Mouse (Mus musculus) brown adipose tissue, adult 24 weeks (tissue): ENCODE results near the gene Gm49333. TPM values are rescaled to one million over a fixed set of nuclear protein-coding genes. Genes with fewer than 3 reads are reported as not detected.
"Not testable (repeated sequence)": the region's sequence is repeated elsewhere in the genome, so short reads cannot be mapped to it uniquely, and the experiment has no call there.

Experiments
- H3K27ac ChIP-seq: fragments of 200-500 bp; replicated peaks from 2 replicates; pipeline ENCODE4 v1.5.1; 2012; ENCODE audit warnings: low read depth, mild to moderate bottlenecking, low read length
- H3K4me1 ChIP-seq: fragments of 200-500 bp; 2 replicates; pipeline ENCODE4 v1.6.1; 2012; ENCODE audit warnings: low read length, mixed read lengths; ENCODE audit not compliant: control insufficient read depth, insufficient read depth, insufficient read length
- H3K4me3 ChIP-seq: fragments of 200-500 bp; 2 replicates; pipeline ENCODE4 v1.5.1; 2012; ENCODE audit warnings: low read depth, mild to moderate bottlenecking, low read length, moderate library complexity; ENCODE audit not compliant: insufficient read depth
- polyA plus RNA-seq: library from polyadenylated mRNA; stranded (reverse); fragments of >200 nt; gene quantifications from 2 replicates; pipeline ENCODE4 v1.2.4, GENCODE M21; 2012; ENCODE audit not compliant: missing spikeins, insufficient read depth, insufficient read length

Gene Gm49333
- polyA plus RNA-seq, 1 experiment, result not detected

DNA sequence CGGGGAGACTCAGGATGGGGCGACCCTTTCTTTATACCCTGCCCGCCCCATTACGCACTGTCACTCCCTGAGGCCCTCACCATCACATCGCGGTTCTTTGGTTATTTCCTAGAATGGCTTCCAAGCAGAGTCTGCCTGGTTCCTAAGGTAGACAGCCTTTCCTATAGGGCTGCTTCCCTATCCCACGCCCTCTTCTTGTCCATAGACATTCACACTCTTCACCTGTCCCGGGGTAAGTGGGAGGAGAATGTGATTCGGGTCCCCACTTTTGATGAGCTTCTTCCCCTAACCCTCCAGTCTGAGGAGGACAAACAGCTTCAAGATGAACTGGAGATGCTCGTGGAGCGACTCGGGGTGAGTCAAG, 40.5 kb downstream of the Gm49333 start:
- Histone ChIP-seq H3K4me1 (no peaks in the 10 kb centered on the region), H3K4me3 (peak overlapping the region; percentile 73), H3K27ac (peak overlapping the region; percentile 71)

- Histone ChIP-seq H3K4me1 (no peaks in the 10 kb centered on the region), H3K4me3 (no peak overlapping the region), H3K27ac (no peak overlapping the region)
These were observed 41.9 kb downstream of the Gm49333 start for GRCm38 (mm10) chr16:20653315-20653714.

DNA sequence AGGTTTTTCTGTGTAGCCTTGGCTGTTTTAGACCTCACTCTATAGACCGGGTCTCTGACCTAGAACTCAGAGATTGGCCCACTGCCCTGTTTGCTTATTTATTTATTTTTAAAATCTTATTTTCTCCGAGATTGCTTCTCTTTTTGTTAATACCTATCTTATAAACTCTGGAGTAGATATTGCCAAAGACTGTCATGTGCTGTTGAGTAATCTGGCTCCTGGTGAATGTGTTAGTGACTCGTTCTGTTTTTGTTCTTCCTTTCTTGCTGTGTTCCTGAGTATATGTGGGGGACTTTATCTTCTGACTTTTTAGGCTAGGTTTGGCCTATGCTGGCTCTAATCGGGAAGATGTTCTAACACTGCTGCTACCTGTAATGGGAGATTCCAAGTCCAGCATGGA, 46.3 kb downstream of the Gm49333 start:
- H3K4me1 ChIP-seq, result no peaks in the 10 kb centered on the region
- H3K4me3 ChIP-seq, result no peak overlapping the region
- no peak overlapping the region for H3K27ac ChIP-seq

GRCm38 (mm10) chr16:20668013-20668412, 56.6 kb downstream of the Gm49333 start, which contains the start of gene Eif4g1:
TSS of gene Eif4g1 (plus strand) at chr16:20668313.
- H3K4me3 ChIP-seq, H3K27ac ChIP-seq, H3K4me1 ChIP-seq: not testable (repeated sequence)

DNA sequence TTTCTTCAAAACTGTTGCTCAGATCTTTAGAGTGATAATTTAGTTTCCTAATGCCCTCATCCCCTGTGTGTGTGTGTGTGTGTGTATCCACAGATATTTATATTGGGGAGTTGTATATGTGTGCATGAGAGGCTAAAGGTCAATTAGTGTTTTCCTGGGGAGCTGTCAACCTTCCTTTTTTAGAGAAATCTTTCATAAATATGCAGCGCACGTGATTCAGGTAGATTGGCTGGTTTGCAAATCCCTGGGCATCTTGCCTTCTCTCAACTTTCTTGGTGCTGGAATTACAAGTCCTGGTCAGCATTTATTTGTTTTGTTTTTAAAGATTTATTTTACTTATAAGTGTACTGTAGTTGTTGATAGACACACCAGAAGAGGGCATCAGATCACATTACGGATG, 58.9 kb downstream of the Gm49333 start:
- Histone ChIP-seq H3K4me1 (peaks cover 9% of the 10 kb centered on the region), H3K4me3 (no peak overlapping the region), H3K27ac (no peak overlapping the region)

GRCm38 (mm10) chr16:20671886-20672285, 60.5 kb downstream of the Gm49333 start:
- Histone ChIP-seq H3K4me1 (peaks cover 9% of the 10 kb centered on the region), H3K27ac (0 out of 2 replicates have a peak overlapping the region, but pooled peaks have one; percentile 2), H3K4me3 (no peak overlapping the region)

DNA sequence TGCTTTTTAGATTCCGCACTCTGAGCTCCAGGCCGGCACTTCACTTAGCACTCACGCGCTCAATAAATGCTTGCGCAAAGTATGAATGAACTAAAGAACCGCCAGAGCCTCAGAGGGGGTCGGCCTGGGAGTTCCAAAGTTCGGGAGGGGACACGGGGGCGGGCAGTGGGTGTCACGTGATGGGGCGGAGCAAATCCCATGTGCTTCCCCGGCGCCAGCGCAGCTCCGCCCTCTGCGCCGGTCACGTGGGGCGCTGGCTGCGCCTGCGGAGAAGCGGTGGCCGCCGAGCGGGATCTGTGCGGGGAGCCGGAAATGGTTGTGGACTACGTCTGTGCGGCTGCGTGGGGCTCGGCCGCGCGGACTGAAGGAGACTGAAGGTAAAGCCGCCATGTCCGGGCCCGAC, 61.1 kb downstream of the Gm49333 start:
- Histone ChIP-seq H3K4me3 (peak overlapping the region; percentile 81), H3K27ac (no peak overlapping the region), H3K4me1 (peaks cover 9% of the 10 kb centered on the region)

DNA sequence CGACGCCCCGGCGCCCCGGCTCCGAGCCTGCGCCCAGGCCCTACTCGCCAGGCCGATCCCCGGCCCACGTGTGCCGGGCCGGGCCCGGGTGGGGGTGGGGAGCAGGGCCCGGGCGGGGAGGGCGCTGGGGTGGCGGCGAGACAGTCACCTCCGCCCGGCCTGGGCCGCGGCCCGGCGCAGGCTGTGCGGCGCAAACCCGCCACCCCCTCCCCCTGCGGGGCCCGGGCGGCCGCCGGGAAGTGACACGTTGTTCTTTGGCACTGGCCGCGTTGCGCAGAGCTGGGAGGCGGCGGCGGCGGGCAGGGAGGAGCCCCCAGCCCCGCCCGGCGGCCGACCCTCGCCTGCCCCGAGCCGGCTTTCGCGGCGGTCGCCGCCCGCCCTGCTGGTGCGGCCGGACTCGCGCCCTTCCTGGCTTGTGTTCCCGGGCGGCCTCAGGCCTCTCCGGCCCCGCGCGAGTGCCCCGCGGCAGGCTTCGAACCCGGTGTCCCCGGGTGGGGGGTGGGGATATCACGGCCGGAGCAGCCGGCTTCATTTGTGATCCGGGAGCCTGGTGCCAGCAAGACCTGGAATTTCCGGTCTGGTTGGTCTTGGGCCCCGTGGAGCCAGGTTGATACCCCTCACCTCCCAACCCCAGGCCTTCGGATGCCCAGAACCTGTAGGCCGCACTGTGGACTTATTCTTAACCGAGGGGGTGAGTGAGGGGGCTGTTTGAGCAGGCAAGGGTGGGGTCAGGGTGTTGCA, 61.7 kb downstream of the Gm49333 start:
- Histone ChIP-seq H3K4me1 (peaks cover 11% of the 10 kb centered on the region), H3K27ac (peak overlapping the region; percentile 83), H3K4me3 (peak overlapping the region; percentile 81)

DNA sequence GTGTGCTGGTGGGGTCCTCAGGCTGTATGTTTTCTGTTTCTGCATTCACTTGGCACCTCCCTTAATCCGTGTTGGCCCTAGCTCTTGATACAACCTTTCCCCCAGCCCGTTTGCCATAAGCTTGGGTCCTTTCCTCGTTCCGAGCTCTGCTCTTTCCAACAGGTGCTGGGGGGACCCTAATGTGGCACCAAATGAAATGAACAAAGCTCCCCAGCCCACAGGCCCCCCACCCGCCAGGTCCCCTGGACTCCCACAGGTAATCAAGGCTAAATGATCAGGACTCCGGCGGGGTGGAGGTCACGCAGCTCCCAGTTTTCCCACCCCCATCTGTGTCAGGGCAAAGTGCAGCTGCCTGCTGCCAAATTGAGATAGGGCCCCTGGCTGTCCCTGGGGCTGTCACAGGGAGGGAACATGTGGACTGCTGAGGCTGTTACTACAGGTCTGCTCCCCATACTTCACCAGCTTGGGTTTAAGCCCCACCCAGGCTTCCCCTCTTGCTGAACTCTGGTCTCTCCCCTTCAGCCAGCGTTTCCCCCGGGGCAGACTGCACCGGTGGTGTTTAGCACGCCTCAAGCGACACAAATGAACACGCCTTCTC, 62.4 kb downstream of the Gm49333 start:
- Histone ChIP-seq H3K4me1 (peaks cover 11% of the 10 kb centered on the region), H3K27ac (peak overlapping the region; percentile 83), H3K4me3 (peak overlapping the region; percentile 81)

- no peak overlapping the region for H3K27ac ChIP-seq
- H3K4me1 ChIP-seq, result peaks cover 11% of the 10 kb centered on the region
- peak overlapping the region; percentile 81; the same call in 1 of the 2 replicates for H3K4me3 ChIP-seq
These were observed 63.8 kb downstream of the Gm49333 start for GRCm38 (mm10) chr16:20675213-20675612.

GRCm38 (mm10) chr16:20676702-20677101, 65.3 kb downstream of the Gm49333 start:
- Histone ChIP-seq H3K27ac (no peak overlapping the region), H3K4me3 (no peak overlapping the region), H3K4me1 (peaks cover 11% of the 10 kb centered on the region)

- Histone ChIP-seq H3K4me1 (peaks cover 11% of the 10 kb centered on the region), H3K27ac (no peak overlapping the region), H3K4me3 (no peak overlapping the region)
These were observed 66.0 kb downstream of the Gm49333 start for GRCm38 (mm10) chr16:20677380-20677779.

DNA sequence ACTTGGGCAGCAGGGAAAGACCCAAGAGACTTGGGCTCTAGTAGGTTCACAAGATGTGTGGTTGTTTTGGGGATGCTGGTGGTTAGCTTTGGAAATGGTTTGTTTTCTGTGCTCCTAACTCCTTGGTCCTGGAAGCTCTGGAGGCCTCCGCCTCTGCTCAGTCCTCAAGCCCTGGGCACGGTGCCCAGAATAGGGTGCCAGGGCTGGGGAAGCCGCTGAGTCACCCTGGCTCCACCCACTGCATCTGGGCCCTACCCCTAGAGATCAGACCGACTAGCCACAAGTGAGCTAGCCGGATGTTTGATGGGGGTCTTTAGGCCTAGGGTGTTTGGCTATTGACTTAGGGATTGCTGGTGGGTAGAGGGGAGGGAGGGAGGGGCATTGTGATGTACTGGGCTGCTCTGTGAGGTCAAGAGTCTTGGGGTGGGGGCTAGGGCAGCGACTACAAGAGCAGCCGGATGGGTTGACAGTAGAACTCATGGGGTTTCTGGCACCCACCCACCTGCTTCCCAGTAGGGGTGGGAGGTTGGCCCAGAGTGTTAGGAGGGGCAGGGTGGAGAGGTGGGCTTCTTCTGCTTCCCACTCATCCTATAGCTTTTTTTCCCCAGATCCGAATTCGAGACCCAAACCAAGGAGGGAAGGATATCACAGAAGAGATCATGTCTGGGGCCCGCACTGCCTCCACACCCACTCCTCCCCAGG, 66.7 kb downstream of the Gm49333 start:
- Histone ChIP-seq H3K4me3 (no peak overlapping the region), H3K27ac (no peak overlapping the region), H3K4me1 (peaks cover 11% of the 10 kb centered on the region)

DNA sequence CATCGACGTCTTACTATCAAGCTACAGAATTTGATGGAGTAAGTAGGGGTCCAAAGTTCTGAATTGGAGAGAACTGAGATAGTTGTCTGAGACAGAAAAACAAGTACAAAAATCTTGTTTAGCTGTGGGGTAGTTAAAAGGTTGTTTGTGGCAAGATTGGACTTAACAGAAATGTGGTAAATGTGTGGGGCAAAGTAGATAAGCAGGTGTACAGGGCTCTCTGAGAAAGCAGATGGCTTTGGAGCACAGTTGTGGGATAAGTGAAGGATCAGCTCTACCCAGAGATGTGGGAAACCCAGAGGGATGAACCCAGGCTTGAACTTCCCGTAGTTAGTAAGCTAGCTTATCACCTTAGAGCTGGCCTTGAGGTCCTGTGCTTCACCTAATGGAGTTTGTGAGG, 79.4 kb downstream of the Gm49333 start:
- no peak overlapping the region for H3K4me3 ChIP-seq
- H3K4me1 ChIP-seq, result peaks cover 6% of the 10 kb centered on the region
- H3K27ac ChIP-seq, result no peak overlapping the region

DNA sequence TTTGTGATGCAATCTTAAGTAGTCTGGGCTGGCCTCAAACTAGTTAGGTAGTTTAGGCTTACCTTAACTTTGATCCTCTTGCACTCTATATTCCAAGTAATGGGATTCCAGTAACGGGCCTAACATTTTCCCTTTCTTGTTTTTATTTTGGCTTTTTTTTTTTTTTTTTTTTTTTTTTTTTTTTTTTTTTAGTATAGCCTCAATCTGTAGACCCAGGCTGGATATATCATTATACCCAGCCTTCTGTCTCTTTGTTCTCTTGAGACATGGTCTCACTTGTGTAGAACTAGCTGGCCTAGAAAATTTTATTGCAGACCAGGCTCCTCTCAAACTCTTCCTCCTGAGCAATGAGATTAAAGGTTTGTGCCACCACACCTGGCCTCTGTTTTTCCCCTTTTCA, 80.2 kb downstream of the Gm49333 start:
- Histone ChIP-seq H3K4me1 (peaks cover 6% of the 10 kb centered on the region), H3K27ac (no peak overlapping the region), H3K4me3 (no peak overlapping the region)
